In genomic region chr13:23269681-23270080, GRCm38 (mm10) we compare ENCODE assay signal across 8 mouse cellular contexts. TPM values are rescaled to one million over a fixed set of nuclear protein-coding genes. Genes with fewer than 3 reads are reported as not detected.
DNase-seq lines count a peak whose midpoint lies in the region; ATAC-seq lines count a peak whose summit lies in the region.

No protein-coding gene starts in this region.

- no peaks in the 10 kb centered on the region for H3K9me3 ChIP-seq in heart, embryonic 16.5 days (replicated peaks; ENCODE audit: control insufficient read depth, low read length)
- no peaks in the 10 kb centered on the region for H3K9me3 ChIP-seq in hindbrain, embryonic 14.5 days (ENCODE audit: control insufficient read depth, low read length)
- H3K9me3 ChIP-seq in midbrain, embryonic 15.5 days = no peaks in the 10 kb centered on the region

- H3K27me3 ChIP-seq in heart, embryonic 16.5 days (ENCODE audit: control insufficient read depth, insufficient read depth, low read length) = no peaks in the 10 kb centered on the region; the same call in 1 of the 2 replicates
- H3K27me3 ChIP-seq in hindbrain, embryonic 14.5 days (ENCODE audit: control insufficient read depth, insufficient read depth, low read length) = no peaks in the 10 kb centered on the region
- no peaks in the 10 kb centered on the region for H3K27me3 ChIP-seq in midbrain, embryonic 15.5 days (replicated peaks)

- no peaks in the 10 kb centered on the region for H3K36me3 ChIP-seq in heart, embryonic 16.5 days (ENCODE audit: control insufficient read depth, insufficient read depth)
- H3K36me3 ChIP-seq in hindbrain, embryonic 14.5 days (replicated peaks; ENCODE audit: control insufficient read depth, insufficient read depth) = no peaks in the 10 kb centered on the region
- no peaks in the 10 kb centered on the region for H3K36me3 ChIP-seq in midbrain, embryonic 15.5 days (replicated peaks)

- no peak overlapping the region for H3K27ac ChIP-seq in heart, embryonic 16.5 days (ENCODE audit: low read length)
- H3K27ac ChIP-seq in hindbrain, embryonic 14.5 days = no peak overlapping the region
- no peak overlapping the region for H3K27ac ChIP-seq in midbrain, embryonic 15.5 days

- peak overlapping the region; percentile 37 for H3K4me3 ChIP-seq in heart, embryonic 16.5 days (ENCODE audit: low read length)
- H3K4me3 ChIP-seq in hindbrain, embryonic 14.5 days (replicated peaks; ENCODE audit: low read length) = peak overlapping the region; percentile 28
- peak overlapping the region; percentile 37 for H3K4me3 ChIP-seq in midbrain, embryonic 15.5 days

- 21% methylated on average over 11 of the region's 11 CpGs for WGBS in heart, embryonic 16.5 days
- WGBS in hindbrain, embryonic 14.5 days = 27% methylated on average over 11 of the region's 11 CpGs
- WGBS in midbrain, embryonic 15.5 days = 28% methylated on average over 11 of the region's 11 CpGs

- H3K4me1 ChIP-seq in heart, embryonic 16.5 days (ENCODE audit: control insufficient read depth, insufficient read depth, low read length) = 0 out of 2 replicates have a peak, but pooled peaks cover 2% of the 10 kb centered on the region
- H3K4me1 ChIP-seq in hindbrain, embryonic 14.5 days (replicated peaks; ENCODE audit: control insufficient read depth, insufficient read depth, low read length) = no peaks in the 10 kb centered on the region
- no peaks in the 10 kb centered on the region for H3K4me1 ChIP-seq in midbrain, embryonic 15.5 days

- H3K9ac ChIP-seq in heart, embryonic 16.5 days (ENCODE audit: low read length) = no peak overlapping the region
- H3K9ac ChIP-seq in hindbrain, embryonic 14.5 days = peak overlapping the region; percentile 35; the same call in 1 of the 2 replicates
- H3K9ac ChIP-seq in midbrain, embryonic 15.5 days = no peak overlapping the region

- peak overlapping the region; percentile 65 for H3K4me2 ChIP-seq in heart, embryonic 16.5 days (ENCODE audit: low read depth, low read length)
- peak overlapping the region; percentile 53 for H3K4me2 ChIP-seq in hindbrain, embryonic 14.5 days (replicated peaks)
- H3K4me2 ChIP-seq in midbrain, embryonic 15.5 days = peak overlapping the region; percentile 49

- ATAC-seq in heart, embryonic 16.5 days (replicated peaks; ENCODE audit: extremely low read depth, insufficient read depth, low FRiP score) = no peak
- no peak for ATAC-seq in hindbrain, embryonic 14.5 days (ENCODE audit: low FRiP score)
- ATAC-seq in midbrain, embryonic 15.5 days (replicated peaks) = peak; percentile 63

- no peak for DNase-seq in heart, adult 8-10 months (ENCODE audit: low spot score)
- peak; percentile 41 for DNase-seq in embryo, embryonic 10 days (ENCODE audit: low spot score)
- DNase-seq in hindbrain, embryonic 14.5 days (ENCODE audit: low spot score) = peak; percentile 26
- DNase-seq in thymus, postnatal 14 days = no peak
- DNase-seq in kidney, adult 8-10 months = no peak
- no peak for DNase-seq in spleen, postnatal 4 days (ENCODE audit: low spot score in 2 of 2)

RNA-seq across cellular contexts. Expression of gene Vmn1r223, which starts 22.7 kb away (rescaled TPM):
- polyA plus RNA-seq in heart, embryonic 16.5 days (2015; fragmentation: Nextera tagmentation; extraction: Ambion mirVana) = not detected in 2 replicates
- not detected for total RNA-seq in heart, adult 8-10 months (2022)
- not detected in 2 replicates for polyA plus RNA-seq in hindbrain, embryonic 14.5 days (2014; fragmentation: Nextera tagmentation; extraction: Ambion mirVana)
- not detected in 2 replicates for polyA plus RNA-seq in midbrain, embryonic 15.5 days (2015; fragmentation: Nextera tagmentation; extraction: Ambion mirVana)

RNA-seq across cellular contexts. Expression of gene Vmn1r222, which starts 33.9 kb away (rescaled TPM):
- polyA plus RNA-seq in heart, embryonic 16.5 days (2015; fragmentation: Nextera tagmentation; extraction: Ambion mirVana) = not detected in 2 replicates
- total RNA-seq in heart, adult 8-10 months (2022) = not detected
- polyA plus RNA-seq in hindbrain, embryonic 14.5 days (2014; fragmentation: Nextera tagmentation; extraction: Ambion mirVana) = not detected in 2 replicates
- not detected in 2 replicates for polyA plus RNA-seq in midbrain, embryonic 15.5 days (2015; fragmentation: Nextera tagmentation; extraction: Ambion mirVana)

RNA-seq across cellular contexts. Expression of gene Vmn1r221, which starts 55.8 kb away (rescaled TPM):
- polyA plus RNA-seq in heart, embryonic 16.5 days (2015; fragmentation: Nextera tagmentation; extraction: Ambion mirVana) = not detected in 2 replicates
- total RNA-seq in heart, adult 8-10 months (2022) = not detected
- polyA plus RNA-seq in hindbrain, embryonic 14.5 days (2014; fragmentation: Nextera tagmentation; extraction: Ambion mirVana) = not detected in 2 replicates
- polyA plus RNA-seq in midbrain, embryonic 15.5 days (2015; fragmentation: Nextera tagmentation; extraction: Ambion mirVana) = not detected in 2 replicates

Comparison
In these comparisons a context has a peak if more than half of its experiments do, and no peak if none do; other contexts are left out.
1. DNase-seq: peak in embryo, embryonic 10 days (single experiment) and hindbrain, embryonic 14.5 days (single experiment); none in heart, adult 8-10 months (single experiment), thymus, postnatal 14 days (single experiment), kidney, adult 8-10 months (0 of 2) and spleen, postnatal 4 days (0 of 2).
2. Peak in every context shown above with its lines, with median percentiles within 50 percentile points of each other: H3K4me2 ChIP-seq and H3K4me3 ChIP-seq.